Comparison of ENCODE assay signal across 8 mouse cellular contexts in genomic region chr13:23424052-23424380, GRCm38 (mm10). TPM values are rescaled to one million over a fixed set of nuclear protein-coding genes. Genes with fewer than 3 reads are reported as not detected.
A peak's percentile ranks its signal among the peaks of the same experiment; 100 is the strongest.
DNase-seq lines count a peak whose midpoint lies in the region; ATAC-seq and TF ChIP-seq lines count a peak whose summit lies in the region.

No protein-coding gene starts in this region.

- peaks cover 2% of the 10 kb centered on the region; the same call in 1 of the 2 replicates for H3K4me1 ChIP-seq in spleen, adult 2 months (ENCODE audit: control insufficient read depth, insufficient read depth, insufficient read length)
- H3K4me1 ChIP-seq in forebrain, embryonic 10.5 days: peaks cover 36% of the 10 kb centered on the region
- peaks cover 17% of the 10 kb centered on the region for H3K4me1 ChIP-seq in liver, embryonic 11.5 days (replicated peaks; ENCODE audit: control insufficient read depth, insufficient read depth, low read length)
- H3K4me1 ChIP-seq in stomach, embryonic 16.5 days (ENCODE audit: control insufficient read depth, insufficient read depth, low read length): peaks cover 9% of the 10 kb centered on the region

- H3K9ac ChIP-seq in liver, embryonic 11.5 days (ENCODE audit: low read depth, low read length): no peak overlapping the region; the same call in 1 of the 2 replicates
- H3K9ac ChIP-seq in stomach, embryonic 16.5 days (ENCODE audit: low read length): peak overlapping the region; percentile 90

- peak overlapping the region; percentile 89 for H3K4me3 ChIP-seq in spleen, adult 2 months (ENCODE audit: extremely low read depth, insufficient read depth, insufficient read length)
- peak overlapping the region; percentile 94 for H3K4me3 ChIP-seq in forebrain, embryonic 10.5 days
- H3K4me3 ChIP-seq in liver, embryonic 11.5 days (ENCODE audit: low read depth, low read length): peak overlapping the region; percentile 90
- peak overlapping the region; percentile 98 for H3K4me3 ChIP-seq in stomach, embryonic 16.5 days (replicated peaks; ENCODE audit: low read length)

- no peak for TF ChIP-seq CTCF in spleen, adult 2 months (IDR thresholded peaks at IDR 0.05; ENCODE audit: extremely low read depth, insufficient read depth, insufficient read length, insufficient replicate concordance)

- no peaks in the 10 kb centered on the region for H3K27me3 ChIP-seq in spleen, adult 2 months (ENCODE audit: control insufficient read depth, insufficient read depth, low read length)
- H3K27me3 ChIP-seq in forebrain, embryonic 10.5 days (ENCODE audit: poor library complexity, severe bottlenecking): no peaks in the 10 kb centered on the region
- H3K27me3 ChIP-seq in liver, embryonic 11.5 days (replicated peaks; ENCODE audit: control insufficient read depth, insufficient read depth, low read length): no peaks in the 10 kb centered on the region
- no peaks in the 10 kb centered on the region for H3K27me3 ChIP-seq in stomach, embryonic 16.5 days (ENCODE audit: control insufficient read depth, insufficient read depth, low read length)

- H3K36me3 ChIP-seq in spleen, adult 2 months (ENCODE audit: control insufficient read depth, insufficient read depth, low read length): peaks cover 11% of the 10 kb centered on the region
- peaks cover 35% of the 10 kb centered on the region for H3K36me3 ChIP-seq in forebrain, embryonic 10.5 days (replicated peaks)
- H3K36me3 ChIP-seq in liver, embryonic 11.5 days (ENCODE audit: control insufficient read depth, insufficient read depth, low read length): peaks cover 18% of the 10 kb centered on the region
- H3K36me3 ChIP-seq in stomach, embryonic 16.5 days (ENCODE audit: control insufficient read depth, insufficient read depth, low read length): peaks cover 5% of the 10 kb centered on the region

- no peak for TF ChIP-seq POLR2A in spleen, adult 2 months (IDR thresholded peaks at IDR 0.05; ENCODE audit: low read depth, low read length)

- WGBS in spleen, adult 2 months: under 1% methylated on average over 7 of the region's 7 CpGs
- WGBS in forebrain, embryonic 10.5 days: under 1% methylated on average over 7 of the region's 7 CpGs
- WGBS in liver, embryonic 11.5 days: under 1% methylated on average over 7 of the region's 7 CpGs
- WGBS in stomach, embryonic 16.5 days: 0% methylated on average over 7 of the region's 7 CpGs

- no peaks in the 10 kb centered on the region for H3K9me3 ChIP-seq in forebrain, embryonic 10.5 days
- no peaks in the 10 kb centered on the region for H3K9me3 ChIP-seq in liver, embryonic 11.5 days (ENCODE audit: control insufficient read depth, low read length)
- no peaks in the 10 kb centered on the region for H3K9me3 ChIP-seq in stomach, embryonic 16.5 days (replicated peaks; ENCODE audit: control insufficient read depth, low read length)

- peak; percentile 4; the same call in 1 of the 2 replicates for ATAC-seq in liver, embryonic 11.5 days (replicated peaks; ENCODE audit: low FRiP score)
- no peak for ATAC-seq in stomach, embryonic 16.5 days (ENCODE audit: insufficient read depth, low FRiP score)

- no peak for DNase-seq in spleen, adult 2 months (ENCODE audit: low read depth in 1 of 2, low spot score in 2 of 2)
- no peak for DNase-seq in spleen, postnatal 4 days (ENCODE audit: low spot score in 2 of 2)
- DNase-seq in forebrain, embryonic 10.5 days (ENCODE audit: extremely low spot score, low spot score): no peak
- no peak for DNase-seq in liver, embryonic 11.5 days (ENCODE audit: low spot score)
- DNase-seq in frontal cortex, postnatal 36 days (ENCODE audit: low spot score in 2 of 2): no peak
- DNase-seq in frontal cortex, postnatal 10 days (ENCODE audit: low spot score in 2 of 2): no peak
- no peak for DNase-seq in cerebellum, adult 9-10 months

- peak overlapping the region; percentile 25; the same call in 1 of the 2 replicates for H3K27ac ChIP-seq in spleen, adult 2 months (ENCODE audit: insufficient read depth, low read length)
- H3K27ac ChIP-seq in forebrain, embryonic 10.5 days: peak overlapping the region; percentile 85
- H3K27ac ChIP-seq in liver, embryonic 11.5 days (ENCODE audit: low read depth, low read length): peak overlapping the region; percentile 34; the same call in 1 of the 2 replicates
- H3K27ac ChIP-seq in stomach, embryonic 16.5 days (ENCODE audit: low read length): peak overlapping the region; percentile 88

- peak overlapping the region; percentile 90 for H3K4me2 ChIP-seq in liver, embryonic 11.5 days
- peak overlapping the region; percentile 57 for H3K4me2 ChIP-seq in stomach, embryonic 16.5 days (ENCODE audit: low read depth, low read length)

RNA-seq across cellular contexts. Expression of gene Abt1, which starts 0.3 kb away (rescaled TPM):
- 1.8 TPM in 2 replicates for polyA plus RNA-seq in spleen, adult 2 months (2012; rRNA removed)
- 15.3 and 15.5 TPM in 2 replicates for polyA plus RNA-seq in forebrain, embryonic 10.5 days (2016; fragmentation: Nextera tagmentation; extraction: Ambion mirVana)
- 13.1 and 13.4 TPM in 2 replicates for polyA plus RNA-seq in liver, embryonic 11.5 days (2014; fragmentation: Nextera tagmentation; extraction: Ambion mirVana)
- polyA plus RNA-seq in stomach, embryonic 16.5 days (2015; fragmentation: Nextera tagmentation; extraction: Ambion mirVana): 10.3 and 11.4 TPM in 2 replicates

RNA-seq across cellular contexts. Expression of gene Btn1a1, which starts 41.7 kb away (rescaled TPM):
- 0.19 and 0.56 TPM in 2 replicates for polyA plus RNA-seq in spleen, adult 2 months (2012; rRNA removed)
- polyA plus RNA-seq in forebrain, embryonic 10.5 days (2016; fragmentation: Nextera tagmentation; extraction: Ambion mirVana): 0.09 TPM in 1 of 2 replicates, not detected in the other
- polyA plus RNA-seq in liver, embryonic 11.5 days (2014; fragmentation: Nextera tagmentation; extraction: Ambion mirVana): 1.8 and 2.2 TPM in 2 replicates
- polyA plus RNA-seq in stomach, embryonic 16.5 days (2015; fragmentation: Nextera tagmentation; extraction: Ambion mirVana): 0.21 and 0.22 TPM in 2 replicates

RNA-seq across cellular contexts. Expression of gene Zfp322a, which starts 55.0 kb away (rescaled TPM):
- polyA plus RNA-seq in spleen, adult 2 months (2012; rRNA removed): 0.70 and 0.90 TPM in 2 replicates
- polyA plus RNA-seq in forebrain, embryonic 10.5 days (2016; fragmentation: Nextera tagmentation; extraction: Ambion mirVana): 57.1 and 58.7 TPM in 2 replicates
- 36.4 and 37.0 TPM in 2 replicates for polyA plus RNA-seq in liver, embryonic 11.5 days (2014; fragmentation: Nextera tagmentation; extraction: Ambion mirVana)
- 36.9 and 38.3 TPM in 2 replicates for polyA plus RNA-seq in stomach, embryonic 16.5 days (2015; fragmentation: Nextera tagmentation; extraction: Ambion mirVana)

Comparison
In these comparisons a context has a peak if more than half of its experiments do, and no peak if none do; other contexts are left out.
1. H3K27ac ChIP-seq: peak in every context shown above with its lines; median percentile 88 in stomach, embryonic 16.5 days; 85 in forebrain, embryonic 10.5 days; 34 in liver, embryonic 11.5 days; 25 in spleen, adult 2 months.
2. RNA of gene Zfp322a, which starts 55.0 kb away (polyA plus RNA-seq): 57.1 to 58.7 TPM in forebrain, embryonic 10.5 days, 36.9 to 38.3 TPM in stomach, embryonic 16.5 days and 36.4 to 37.0 TPM in liver, embryonic 11.5 days; 0.70 to 0.90 TPM in spleen, adult 2 months; every median in the first group is over 10 times any median in the second.
3. Peak in every context shown above with its lines, with median percentiles within 50 percentile points of each other: H3K4me3 ChIP-seq.